Mouse (Mus musculus): Measurements from ENCODE around the gene Etv3.
A peak's percentile ranks its signal among the peaks of the same experiment; 100 is the strongest.
"Not testable (repeated sequence)": the region's sequence is repeated elsewhere in the genome, so short reads cannot be mapped to it uniquely, and the experiment has no call there.

The Etv3 gene

DNA sequence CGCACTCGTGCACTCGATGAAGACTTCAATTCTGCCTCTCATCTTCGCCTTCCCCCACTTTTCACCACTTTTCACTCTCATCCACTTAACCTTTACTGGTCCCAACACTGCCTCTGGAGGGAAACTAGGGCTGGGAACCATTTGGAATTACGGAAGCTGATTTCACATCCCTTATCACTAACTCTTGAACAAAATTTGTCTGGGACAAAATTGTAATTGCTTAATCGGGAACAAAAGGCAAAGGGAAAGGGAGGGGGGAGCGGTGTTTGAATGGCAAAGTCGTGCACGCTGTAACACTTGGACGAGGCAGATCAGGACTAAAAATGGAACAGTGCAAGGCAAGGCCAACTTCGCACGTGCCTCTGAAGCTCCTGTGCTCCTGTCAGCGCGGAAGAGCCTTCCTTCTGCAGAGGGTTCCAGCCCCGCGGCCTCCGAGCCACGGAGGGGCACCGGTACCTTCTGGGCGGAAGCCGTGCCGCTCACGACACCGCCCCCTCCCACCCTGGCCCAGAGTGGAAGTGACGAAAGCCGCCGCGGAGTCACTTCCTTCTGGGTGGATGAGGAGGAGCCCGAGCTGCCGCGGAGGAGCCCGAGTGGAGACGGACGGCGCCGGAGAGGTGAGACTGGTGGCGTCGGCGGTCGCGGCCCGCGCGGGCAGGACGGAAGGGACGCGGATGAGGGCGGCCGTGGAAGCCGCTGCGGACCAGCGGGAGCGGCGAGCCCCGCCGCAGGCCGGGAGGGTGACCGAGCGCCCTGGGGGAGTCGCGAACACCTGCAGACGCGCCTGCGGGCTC is at the start of gene Etv3:
Etv3 (plus strand) TSS at position 365 of the 794 bp plus-strand sequence.
- peak; percentile 86 for DNase-seq (ENCODE audit: low spot score)

DNA sequence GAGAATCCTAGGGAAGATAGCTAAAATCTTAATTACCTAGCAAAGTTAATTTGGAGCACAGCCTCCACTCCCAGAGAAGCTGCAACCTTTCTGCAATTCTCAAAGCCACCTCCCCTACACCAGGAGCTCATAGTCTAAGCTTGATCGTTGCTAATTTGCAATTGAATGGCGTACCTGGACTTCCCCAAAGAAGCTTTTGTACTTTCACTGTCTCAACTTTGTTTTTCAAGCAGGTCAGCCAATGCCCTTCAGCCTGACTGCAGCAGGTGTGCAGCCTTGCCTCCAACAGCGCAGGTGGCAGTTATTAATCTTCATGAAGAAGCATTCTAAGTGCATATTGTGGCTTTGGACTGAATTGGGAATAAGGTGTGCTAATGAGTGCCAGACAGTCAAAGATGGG is 47.3 kb upstream of the Etv3 start:
- DNase-seq (ENCODE audit: low spot score) = not testable (repeated sequence)

DNA sequence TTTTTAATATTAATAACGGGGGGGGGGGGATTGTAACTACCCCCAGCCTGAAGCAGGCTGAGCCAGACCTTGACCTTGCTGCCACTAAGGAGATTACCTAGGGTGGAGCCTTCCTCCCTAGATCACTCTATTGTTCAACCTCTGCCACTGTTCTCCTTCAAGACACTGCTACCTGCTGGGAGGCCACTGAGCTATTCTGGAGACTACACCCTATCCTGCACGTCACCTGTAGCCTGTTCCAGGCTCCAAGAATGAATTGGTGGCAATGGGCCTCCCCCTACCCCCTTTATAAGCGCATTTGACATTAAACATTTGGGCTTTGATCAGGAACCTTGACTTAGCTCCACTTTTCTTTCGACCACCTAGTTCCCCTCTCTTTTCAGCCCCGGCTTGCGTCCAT is 46.6 kb upstream of the Etv3 start:
- DNase-seq (ENCODE audit: low spot score) = not testable (repeated sequence)

DNA sequence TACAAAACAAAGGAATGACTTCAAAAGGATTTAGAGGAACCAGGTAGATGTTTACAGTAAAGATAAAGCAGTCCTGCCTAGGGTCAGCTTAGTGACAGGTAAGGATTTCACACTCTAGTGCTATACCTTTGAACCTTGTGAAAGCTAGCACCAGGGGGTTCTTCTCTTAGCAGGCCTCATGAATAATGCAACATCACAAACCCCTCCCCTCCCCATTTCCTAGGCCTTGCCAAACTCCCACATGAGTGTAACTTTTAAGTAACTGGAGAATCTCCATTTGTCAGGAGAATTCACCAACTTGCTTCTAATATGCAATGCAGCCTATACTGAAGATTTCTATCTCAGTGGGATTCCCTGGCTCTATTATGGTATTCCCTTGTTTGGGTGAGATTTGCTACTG is 46.0 kb upstream of the Etv3 start:
- not testable (repeated sequence) for DNase-seq (ENCODE audit: low spot score)

DNA sequence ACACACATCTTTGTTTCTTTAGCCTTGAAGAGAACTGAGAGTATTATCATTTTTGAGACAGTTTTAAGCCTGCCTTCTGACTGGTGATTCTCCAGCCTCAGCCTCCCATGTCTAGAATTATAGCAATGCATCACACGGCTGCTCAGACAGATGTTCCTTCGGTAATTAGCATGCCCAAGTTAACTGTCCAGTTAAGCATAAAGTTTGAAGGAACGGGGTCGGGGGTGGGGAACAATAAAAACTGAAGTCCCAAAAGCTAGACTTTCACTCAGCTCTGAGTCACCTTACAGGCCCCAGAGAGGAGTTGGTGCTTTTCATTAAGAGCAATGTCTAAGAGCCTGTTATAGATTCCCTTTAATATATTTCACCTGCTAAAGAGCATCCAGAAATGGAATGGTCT is 37.8 kb upstream of the Etv3 start:
- no peak for DNase-seq (ENCODE audit: low spot score)

DNA sequence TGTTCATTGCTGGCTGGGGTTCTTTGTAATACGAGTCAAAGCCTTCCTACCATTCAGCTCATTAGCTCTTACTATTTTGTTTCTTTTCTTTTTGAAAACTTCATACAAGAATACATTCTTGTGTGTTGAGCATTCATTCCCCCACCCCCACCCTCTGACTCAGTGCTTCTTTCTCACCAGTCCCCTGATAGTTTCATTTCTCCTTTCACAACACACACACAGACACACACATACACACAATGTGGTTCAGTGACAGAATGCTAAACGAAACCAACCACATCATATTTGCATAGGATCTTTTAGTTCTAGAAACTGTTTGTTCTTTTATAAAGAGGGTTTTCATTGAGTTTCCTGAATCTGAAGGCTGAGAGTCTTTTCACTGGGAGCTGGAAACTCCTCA is 37.3 kb upstream of the Etv3 start:
- DNase-seq (ENCODE audit: low spot score) = no peak

DNA sequence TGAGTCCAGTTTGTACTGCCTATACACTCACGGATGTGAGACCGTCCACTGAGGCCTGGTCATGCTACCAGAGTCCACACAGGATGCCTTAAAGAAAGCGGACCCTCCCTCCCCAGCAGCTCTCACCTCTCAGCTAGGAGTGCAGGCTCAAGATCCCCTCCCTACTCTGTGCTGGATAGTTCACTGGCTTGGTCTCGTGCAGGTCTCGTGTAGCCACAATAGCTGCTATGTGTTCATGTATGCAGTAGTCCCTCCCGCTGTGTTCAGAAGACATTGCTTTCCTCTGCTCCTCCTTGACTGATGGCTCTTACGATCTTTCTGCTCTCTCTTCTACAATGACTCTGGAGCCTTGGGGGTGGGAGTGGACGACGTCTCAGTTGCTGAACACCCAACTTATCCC is 26.9 kb upstream of the Etv3 start:
- DNase-seq (ENCODE audit: low spot score) = no peak

DNA sequence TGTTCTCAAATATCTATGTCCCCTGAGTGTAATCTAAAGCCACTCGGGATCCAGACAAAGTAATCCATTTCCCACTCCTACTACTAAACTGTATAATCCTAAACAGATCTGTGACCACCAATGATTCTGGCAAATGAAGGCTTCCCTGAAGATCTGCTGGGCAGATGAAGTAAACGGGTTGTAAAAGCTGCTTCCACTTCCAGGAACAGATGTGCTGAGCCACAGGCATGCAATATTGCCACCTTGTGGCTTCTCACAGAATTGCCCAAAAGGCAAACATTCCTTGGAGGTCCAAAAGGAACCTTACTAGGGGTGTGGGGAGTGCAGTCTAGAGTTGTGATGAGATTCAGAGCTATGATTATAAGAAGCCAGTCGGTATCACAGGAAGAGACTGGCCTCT is 26.1 kb upstream of the Etv3 start:
- DNase-seq (ENCODE audit: low spot score) = peak; percentile 78

DNA sequence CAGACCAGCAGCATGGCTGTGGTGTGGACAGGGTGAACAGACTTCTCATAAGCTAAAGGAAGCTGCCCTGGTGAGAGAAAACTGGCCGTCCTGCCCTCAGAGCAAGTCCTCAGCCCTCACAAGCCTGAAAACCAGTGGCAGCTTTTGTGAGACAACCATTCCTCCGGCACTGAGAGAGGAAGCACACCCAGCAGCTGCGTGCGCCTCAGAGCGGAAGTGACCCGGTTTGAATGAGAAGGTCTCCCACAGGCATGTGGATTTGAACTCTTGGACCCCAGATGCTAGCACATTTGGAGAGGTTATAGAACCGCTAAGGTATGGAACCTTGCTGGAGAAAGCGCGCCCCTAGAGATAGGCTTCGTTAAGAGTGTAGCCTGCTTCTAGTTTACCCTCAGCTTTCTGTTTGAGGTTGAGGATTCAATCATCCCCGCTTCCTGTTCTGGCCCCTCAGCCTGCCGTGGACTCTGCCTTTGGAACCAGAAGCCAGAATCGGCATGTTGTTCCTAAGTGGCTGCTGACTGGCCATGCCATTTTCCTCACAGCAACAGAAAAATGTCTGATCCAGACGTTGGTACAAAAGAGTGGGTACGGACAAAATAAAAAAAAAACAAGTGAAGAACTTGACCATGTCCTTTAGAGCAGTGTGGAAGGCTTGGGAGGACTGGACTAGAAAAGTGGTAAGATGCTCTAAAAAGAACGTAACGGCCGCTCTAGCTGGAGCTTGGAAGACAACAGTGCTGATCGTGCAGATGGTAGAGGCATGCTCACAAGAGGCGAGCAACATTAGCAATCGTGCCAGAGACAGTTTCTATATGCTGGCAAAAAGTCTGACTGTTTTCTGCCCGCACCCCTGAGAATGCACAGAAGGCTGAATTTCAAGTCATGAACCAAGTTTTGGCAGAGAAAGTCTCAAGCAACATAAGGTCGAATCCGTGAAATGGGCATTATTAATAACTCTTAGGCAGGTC is 24.8 kb upstream of the Etv3 start:
- no peak for DNase-seq (ENCODE audit: low spot score)

DNA sequence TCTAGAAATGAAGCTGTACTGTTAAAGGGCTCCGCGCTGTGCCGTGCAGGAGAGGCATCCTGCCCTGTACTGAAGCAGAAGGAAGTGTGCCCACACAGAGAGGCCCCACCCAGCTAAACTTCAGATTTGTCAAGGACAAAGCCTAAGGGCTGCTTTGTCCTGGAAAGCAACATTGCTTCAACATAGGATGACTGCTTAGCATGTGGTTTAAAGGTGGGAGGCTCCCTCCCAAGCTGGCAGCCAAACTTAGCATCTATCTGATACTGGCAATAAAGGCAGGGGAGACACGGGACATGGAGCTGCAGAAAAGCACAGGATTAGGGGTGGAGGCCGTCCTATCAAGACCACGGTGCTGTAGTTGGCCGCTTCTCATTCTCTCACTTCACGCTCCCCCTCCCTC is 24.1 kb upstream of the Etv3 start:
- no peak for DNase-seq (ENCODE audit: low spot score)

DNA sequence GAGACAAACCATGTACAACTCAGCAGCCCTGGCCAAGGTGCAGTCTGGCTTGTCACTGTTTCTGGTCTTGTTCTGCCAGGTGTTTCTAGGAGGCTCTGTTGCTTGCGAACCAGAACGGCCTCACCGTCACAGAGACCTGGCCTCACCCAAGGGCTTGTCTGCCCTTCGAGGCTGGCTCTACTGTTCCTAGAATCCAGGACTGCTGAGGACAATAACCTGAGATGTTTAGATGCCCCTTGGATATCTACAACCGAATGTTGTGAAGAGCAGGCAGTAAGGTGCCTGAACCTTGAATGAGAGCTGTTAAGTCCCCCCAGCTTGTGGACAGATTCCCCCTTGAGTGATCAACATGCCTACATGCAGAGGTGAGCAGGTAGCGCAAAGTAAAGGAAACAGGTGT is 22.4 kb upstream of the Etv3 start:
- no peak for DNase-seq (ENCODE audit: low spot score)

DNA sequence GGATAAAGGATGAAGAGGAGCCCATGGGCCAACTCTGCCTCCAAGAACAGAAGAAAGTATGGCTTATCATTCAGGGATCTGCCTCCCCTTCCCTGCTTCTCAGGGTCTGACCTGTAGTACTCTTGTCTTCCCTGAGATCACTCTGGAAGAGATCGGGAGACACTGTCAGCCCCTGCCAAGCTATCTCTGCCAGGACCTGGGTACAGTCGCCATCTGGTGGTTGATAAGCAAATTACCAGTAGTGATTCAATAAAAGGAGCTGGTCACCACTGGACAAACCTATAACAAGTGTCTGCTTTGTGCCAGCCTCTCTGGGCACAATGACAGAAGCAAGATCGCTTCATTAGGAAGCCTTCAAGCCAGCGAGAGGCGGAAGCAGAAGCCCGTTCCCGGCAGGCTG is 20.9 kb upstream of the Etv3 start:
- peak; percentile 75 for DNase-seq (ENCODE audit: low spot score)

DNA sequence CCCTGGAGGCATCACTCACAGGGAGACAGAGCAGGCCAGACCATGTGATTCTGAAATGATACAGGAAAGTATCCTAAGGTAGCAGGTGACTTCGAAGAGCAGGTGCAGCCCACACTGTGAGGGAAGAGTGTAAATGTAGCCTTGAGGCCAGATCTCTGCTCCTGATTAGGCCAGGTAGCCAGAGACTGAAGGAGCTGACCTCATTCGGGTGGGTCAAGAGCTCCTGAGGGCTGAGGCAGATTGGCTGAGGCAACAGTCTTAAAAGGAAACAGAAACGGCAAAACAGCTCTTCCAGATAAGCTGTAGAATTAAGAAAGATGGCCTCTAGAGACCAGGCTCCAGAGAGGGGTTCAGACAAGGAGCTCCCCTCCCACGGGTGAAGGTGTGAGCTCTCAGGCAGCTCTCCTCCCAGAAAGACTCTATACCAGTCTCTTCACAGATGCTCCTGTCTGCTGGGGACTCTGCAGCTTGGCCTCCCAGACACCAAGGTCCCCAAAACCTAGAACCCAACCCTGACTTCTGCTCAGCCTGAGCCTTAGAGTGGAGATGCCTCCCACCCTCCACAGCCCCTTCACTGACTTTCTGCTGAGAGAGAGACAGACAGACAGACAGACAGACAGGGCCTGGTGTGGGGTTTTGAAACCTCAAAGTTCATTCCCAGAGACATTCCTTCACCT is 20.3 kb upstream of the Etv3 start:
- DNase-seq (ENCODE audit: low spot score) = no peak

DNA sequence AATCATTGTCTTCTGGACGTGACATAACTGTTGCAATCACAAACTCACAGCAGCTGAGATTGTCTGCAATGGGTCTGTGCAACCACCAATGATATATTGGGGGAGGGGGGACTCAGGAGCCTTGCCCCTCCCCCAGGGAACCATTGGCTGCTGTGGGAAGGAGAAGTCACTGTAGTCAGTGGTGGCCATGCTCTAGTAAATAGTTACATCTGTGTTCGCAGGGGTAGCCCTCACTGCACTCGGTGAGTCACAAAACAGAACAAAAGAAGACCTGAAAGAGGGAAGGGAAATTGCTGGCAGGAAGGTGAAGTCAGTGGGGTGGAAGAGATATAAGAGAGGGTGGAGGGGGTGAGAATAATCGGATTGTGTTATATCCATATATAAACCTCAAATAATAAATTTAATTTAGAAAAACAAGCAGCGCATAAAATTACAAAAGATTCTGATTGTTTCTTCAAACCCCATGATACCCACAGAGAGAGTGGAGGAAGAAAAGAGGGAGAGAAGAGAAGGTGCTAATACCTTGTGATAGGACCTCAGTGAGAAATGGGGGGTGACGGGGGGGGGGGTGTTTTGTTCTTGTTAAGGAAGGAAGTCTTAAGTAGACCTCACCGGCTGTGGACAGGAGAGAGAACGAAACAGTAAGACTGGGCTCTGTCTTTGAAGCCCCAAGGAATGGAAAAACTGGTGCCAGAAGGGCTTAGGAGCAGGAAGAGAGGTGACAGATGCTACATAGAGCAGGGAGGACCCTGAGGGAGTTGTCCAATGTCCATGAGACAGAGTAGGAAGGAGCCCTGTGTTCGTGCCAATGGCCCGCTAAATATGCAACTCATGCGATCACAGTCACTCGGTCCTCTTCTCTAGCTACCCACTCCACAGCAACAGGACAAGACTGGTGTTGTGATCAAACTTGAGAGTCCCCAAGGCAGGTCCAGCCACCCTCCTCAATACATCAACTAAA is 18.5 kb upstream of the Etv3 start:
- no peak for DNase-seq (ENCODE audit: low spot score)

DNA sequence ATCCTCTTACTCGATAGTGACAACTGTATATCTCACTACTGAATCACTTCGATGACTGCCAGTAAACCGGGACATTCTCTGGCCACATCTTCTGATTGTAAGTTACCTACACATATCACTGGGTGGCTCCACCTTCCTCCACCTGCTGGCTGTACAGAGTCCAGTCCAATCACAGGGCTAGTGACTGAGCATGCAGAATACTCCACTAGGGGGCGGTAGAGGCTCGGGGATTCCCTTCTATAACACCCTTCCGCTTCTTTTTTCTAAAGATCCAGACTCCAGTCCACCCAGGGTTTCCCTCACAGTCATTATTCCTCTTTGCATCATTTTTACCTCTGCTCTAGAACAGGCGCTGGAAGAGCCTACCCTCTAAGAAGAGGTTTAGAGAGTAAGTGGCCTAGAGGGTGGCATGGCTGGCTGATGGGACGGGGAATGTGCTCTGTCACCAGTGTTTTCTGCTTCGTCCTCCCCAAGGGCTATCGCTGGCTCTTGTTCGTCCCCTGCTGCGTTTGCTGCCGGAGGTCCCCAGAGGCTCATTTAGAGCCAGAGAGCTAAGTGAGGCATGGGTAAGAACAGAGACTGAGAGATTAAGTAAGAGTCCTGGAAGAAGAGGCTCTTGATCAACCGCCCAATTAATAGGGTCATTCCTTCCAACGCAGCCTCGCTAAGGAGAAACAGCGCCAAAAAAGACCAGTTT is 16.9 kb upstream of the Etv3 start:
- peak; percentile 88 for DNase-seq (ENCODE audit: low spot score)

DNA sequence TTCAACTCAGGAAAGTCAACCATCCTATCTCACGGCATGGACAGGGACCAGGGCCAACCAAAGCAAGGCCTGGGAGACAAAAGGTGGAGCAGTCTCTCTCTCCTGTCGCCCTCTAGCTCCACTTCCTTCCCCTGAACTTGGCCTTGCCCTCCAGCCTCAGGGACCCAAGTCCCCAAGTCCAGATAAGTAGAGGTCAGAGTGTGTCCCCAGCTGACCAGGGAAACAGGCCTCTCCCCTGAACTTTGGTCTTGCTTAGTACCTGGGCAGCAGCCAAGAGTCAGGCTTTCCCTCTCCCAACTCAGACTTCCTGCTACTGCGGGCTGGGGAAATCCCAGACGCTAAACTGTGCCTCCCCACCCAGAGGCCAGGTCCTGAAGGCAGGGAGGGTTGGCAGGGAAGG is 16.1 kb upstream of the Etv3 start:
- no peak for DNase-seq (ENCODE audit: low spot score)

DNA sequence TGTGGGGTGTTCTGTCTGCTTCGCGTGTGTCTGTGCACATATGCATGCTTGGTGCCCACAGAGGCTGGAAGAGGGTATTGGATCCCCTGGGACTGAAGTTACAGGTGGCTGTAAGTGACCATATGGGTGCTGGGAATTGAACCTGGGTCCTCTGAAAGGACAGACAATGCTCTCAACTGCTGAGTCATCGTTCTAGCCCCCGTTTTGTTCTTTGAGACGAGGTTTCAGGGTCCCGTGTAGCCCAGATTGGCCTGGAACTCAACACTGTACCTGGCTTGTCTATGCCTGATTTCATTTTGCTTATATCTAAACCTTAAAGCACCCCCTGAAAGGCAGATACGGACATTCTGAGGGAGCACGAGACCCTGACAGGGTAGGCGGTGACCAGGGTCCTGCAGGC is 14.4 kb upstream of the Etv3 start:
- no peak for DNase-seq (ENCODE audit: low spot score)

DNA sequence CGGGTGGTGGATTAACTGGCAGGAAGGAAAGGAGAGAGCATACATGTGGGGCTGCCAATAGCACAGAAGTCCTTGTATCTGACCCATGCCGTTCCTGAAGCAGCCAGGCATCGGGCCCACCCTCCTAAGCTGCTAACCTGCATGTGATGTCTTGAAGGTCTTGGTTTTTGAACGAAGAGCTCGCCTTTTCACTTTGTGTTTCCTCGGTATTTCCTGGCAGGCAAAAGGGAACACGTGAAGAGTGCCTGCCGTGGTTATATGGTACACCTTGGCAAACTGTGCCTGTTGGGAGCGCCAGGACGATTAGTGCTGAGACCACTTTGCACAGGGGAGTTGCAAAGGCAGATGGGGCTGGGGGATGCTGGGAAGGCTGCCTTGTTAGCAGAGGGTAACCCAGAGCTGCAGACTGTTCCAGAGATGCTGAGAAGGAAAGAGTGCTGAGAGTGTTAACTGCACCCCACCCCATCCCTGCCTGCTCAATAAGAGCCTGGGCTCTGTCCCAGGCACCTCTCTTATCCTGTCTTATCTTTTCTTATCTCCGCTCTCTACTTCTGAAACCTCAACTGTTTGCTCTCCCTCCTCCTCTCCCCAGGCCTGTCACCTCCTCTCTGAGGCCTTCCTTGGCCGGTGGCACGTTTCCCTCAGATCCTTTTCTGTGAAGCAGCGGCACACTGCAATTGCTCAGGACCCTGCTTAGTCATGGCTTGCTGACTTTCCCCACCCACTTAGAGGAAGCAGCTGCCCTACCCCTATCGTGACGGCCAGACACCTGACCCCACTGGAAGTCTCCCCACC is 13.0 kb upstream of the Etv3 start:
- DNase-seq (ENCODE audit: low spot score) = peak; percentile 44

DNA sequence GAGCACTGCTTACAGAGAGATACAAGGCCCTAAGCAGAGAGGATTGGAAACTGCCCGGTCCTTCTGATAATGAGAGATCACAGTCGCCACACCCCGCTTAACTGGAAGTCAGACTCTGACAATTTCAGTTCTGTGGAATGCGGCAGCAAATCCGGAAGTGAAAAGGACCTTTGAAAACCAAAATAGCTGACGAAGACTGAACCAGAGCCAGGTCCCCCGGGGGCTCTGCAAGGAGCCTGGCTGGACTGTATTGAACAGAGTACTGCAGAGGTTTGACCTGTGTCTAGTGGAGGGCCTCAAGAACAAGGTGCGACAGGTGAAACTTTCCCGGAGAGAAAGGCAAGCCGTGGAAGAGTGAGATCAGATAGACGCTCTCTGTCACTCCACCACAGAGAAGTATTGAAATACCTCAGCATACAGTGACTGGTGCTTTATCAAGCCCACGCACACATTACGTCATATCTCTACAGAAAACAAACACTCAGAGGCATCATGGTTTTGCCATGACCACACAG is 9.6 kb upstream of the Etv3 start:
- DNase-seq (ENCODE audit: low spot score) = no peak

DNA sequence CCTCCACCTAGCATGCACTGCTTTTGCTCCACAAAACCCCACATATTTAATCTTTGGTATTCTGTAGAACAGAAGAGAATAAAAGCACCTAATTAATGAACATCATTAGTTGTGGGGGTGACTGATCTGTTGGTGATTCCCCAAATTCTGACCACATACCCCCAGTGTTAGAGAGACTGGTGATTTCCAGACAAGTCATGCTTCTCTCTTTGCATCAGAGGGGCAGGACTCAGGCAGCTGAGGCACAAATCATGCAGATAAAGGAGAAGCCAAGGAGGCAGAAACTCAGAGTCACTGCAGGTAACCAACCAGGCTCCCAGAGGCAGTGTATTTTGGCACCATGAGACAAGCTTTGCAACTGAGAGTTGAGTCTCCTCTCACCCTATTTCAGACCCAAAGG is 6.8 kb upstream of the Etv3 start:
- no peak for DNase-seq (ENCODE audit: low spot score)

Data from embryo, embryonic 10 days (tissue).